Mouse (Mus musculus) kidney, embryonic 14.5 days (tissue): ENCODE results near the gene Ccng2. TPM values are rescaled to one million over a fixed set of nuclear protein-coding genes. Genes with fewer than 3 reads are reported as not detected.

ENCODE experiments used
- ATAC-seq: fragments of 200-750 bp; cut with Nextera tagmentation; 2 replicates; pipeline ENCODE4 v1.8.0; 2017; ENCODE audit warnings: moderate number of reproducible peaks, mild to moderate bottlenecking, moderate TSS enrichment, moderate library complexity; ENCODE audit not compliant: low FRiP score, low TSS enrichment
- H3K27ac ChIP-seq: fragments of 300-500 bp; sonication (generic); 2 replicates; pipeline ENCODE4 v1.5.1; 2014; ENCODE audit warnings: low read depth, mild to moderate bottlenecking, low read length, moderate library complexity, mixed read lengths
- H3K27me3 ChIP-seq: fragments of 300-500 bp; sonication (generic); 2 replicates; pipeline ENCODE4 v1.6.1; 2014; ENCODE audit warnings: mild to moderate bottlenecking, low read length; ENCODE audit not compliant: control insufficient read depth, insufficient read depth
- H3K36me3 ChIP-seq: fragments of 300-500 bp; sonication (generic); 2 replicates; pipeline ENCODE4 v1.6.1; 2014; ENCODE audit warnings: low read length, mixed read lengths; ENCODE audit not compliant: control insufficient read depth, insufficient read depth
- H3K4me1 ChIP-seq: fragments of 300-500 bp; sonication (generic); 2 replicates; pipeline ENCODE4 v1.6.1; 2014; ENCODE audit warnings: low read length, mixed read lengths; ENCODE audit not compliant: control insufficient read depth, insufficient read depth
- H3K4me2 ChIP-seq: fragments of 300-500 bp; sonication (generic); replicated peaks from 2 replicates; pipeline ENCODE4 v1.6.1; 2014; ENCODE audit warnings: low read depth, mild to moderate bottlenecking, low read length
- H3K4me3 ChIP-seq: fragments of 300-500 bp; sonication (generic); 2 replicates; pipeline ENCODE4 v1.5.1; 2014; ENCODE audit warnings: mild to moderate bottlenecking, low read length
- H3K9ac ChIP-seq: fragments of 300-500 bp; sonication (generic); 2 replicates; pipeline ENCODE4 v1.6.1; 2014; ENCODE audit warnings: low read depth, mild to moderate bottlenecking, low read length, moderate library complexity
- H3K9me3 ChIP-seq: fragments of 300-500 bp; sonication (generic); 2 replicates; pipeline ENCODE4 v1.6.1; 2016; ENCODE audit warnings: low read length; ENCODE audit not compliant: control insufficient read depth
- WGBS: fragments of 180-500 bp; shearing (Covaris S2); extraction: QIAGEN DNeasy Blood & Tissue Kit; methylation state at CpG from one replicate; pipeline ENCODE4 v1.1.7; 2014; 5-methylcytosine and 5-hydroxymethylcytosine counted together
- polyA plus RNA-seq: library from polyadenylated mRNA; unstranded; fragments of >200 nt; fragmentation: Nextera tagmentation; extraction: Ambion mirVana; gene quantifications from 2 replicates; pipeline ENCODE4 v1.2.1, GENCODE M21; 2014

The Ccng2 gene
- polyA plus RNA-seq, 1 experiment from 2014 or later = 69.4 TPM

- H3K36me3 ChIP-seq = no peaks in the 10 kb centered on the region
- H3K4me2 ChIP-seq = no peak overlapping the region
- H3K27ac ChIP-seq = no peak overlapping the region
- no peak overlapping the region for H3K9ac ChIP-seq
- H3K27me3 ChIP-seq = no peaks in the 10 kb centered on the region
- no peaks in the 10 kb centered on the region for H3K9me3 ChIP-seq
- no peaks in the 10 kb centered on the region for H3K4me1 ChIP-seq
- no peak overlapping the region for H3K4me3 ChIP-seq
- no peak for ATAC-seq
These were observed 10.1 kb upstream of the Ccng2 start for GRCm38 (mm10) chr5:93256820-93257405.

- Histone ChIP-seq H3K27ac (no peak overlapping the region), H3K4me1 (0 out of 2 replicates have a peak, but pooled peaks cover 6% of the 10 kb centered on the region), H3K9ac (no peak overlapping the region), H3K4me3 (no peak overlapping the region), H3K9me3 (no peaks in the 10 kb centered on the region), H3K36me3 (no peaks in the 10 kb centered on the region), H3K4me2 (no peak overlapping the region), H3K27me3 (no peaks in the 10 kb centered on the region)
- no peak for ATAC-seq
These were observed 7.7 kb upstream of the Ccng2 start for GRCm38 (mm10) chr5:93259349-93259748.

- Histone ChIP-seq H3K4me2 (no peak overlapping the region), H3K4me3 (no peak overlapping the region), H3K27ac (no peak overlapping the region), H3K4me1 (peaks cover 6% of the 10 kb centered on the region; the same call in 1 of the 2 replicates), H3K27me3 (no peaks in the 10 kb centered on the region), H3K9me3 (no peaks in the 10 kb centered on the region), H3K36me3 (no peaks in the 10 kb centered on the region), H3K9ac (no peak overlapping the region)
- WGBS = 69% methylated on average over 3 of the region's 3 CpGs
- no peak for ATAC-seq
These were observed 6.1 kb upstream of the Ccng2 start for GRCm38 (mm10) chr5:93260983-93261382.

GRCm38 (mm10) chr5:93262751-93263150 is 4.3 kb upstream of the Ccng2 start:
- no peak for ATAC-seq
- no peak overlapping the region for H3K27ac ChIP-seq

GRCm38 (mm10) chr5:93263396-93264075 is 3.5 kb upstream of the Ccng2 start:
- no peak overlapping the region for H3K4me2 ChIP-seq
- no peak for ATAC-seq
- H3K4me1 ChIP-seq = peaks cover 6% of the 10 kb centered on the region; the same call in 1 of the 2 replicates
- H3K27me3 ChIP-seq = no peaks in the 10 kb centered on the region
- H3K9me3 ChIP-seq = no peaks in the 10 kb centered on the region
- no peak overlapping the region for H3K9ac ChIP-seq
- H3K4me3 ChIP-seq = no peak overlapping the region
- H3K27ac ChIP-seq = no peak overlapping the region
- WGBS = 84% methylated on average over 6 of the region's 6 CpGs
- no peaks in the 10 kb centered on the region for H3K36me3 ChIP-seq

More at GRCm38 (mm10) chr5:93262751-93263150, 4.3 kb upstream of the Ccng2 start:
- H3K9ac ChIP-seq = no peak overlapping the region
- WGBS = 83% methylated on average over 2 of the region's 2 CpGs
- no peak overlapping the region for H3K4me2 ChIP-seq
- H3K9me3 ChIP-seq = no peaks in the 10 kb centered on the region
- no peak overlapping the region for H3K4me3 ChIP-seq
- H3K27me3 ChIP-seq = no peaks in the 10 kb centered on the region
- peaks cover 6% of the 10 kb centered on the region; the same call in 1 of the 2 replicates for H3K4me1 ChIP-seq
- no peaks in the 10 kb centered on the region for H3K36me3 ChIP-seq

GRCm38 (mm10) chr5:93264136-93264700 is 2.8 kb upstream of the Ccng2 start:
- WGBS = 67% methylated on average over 1 of the region's 1 CpGs
- Histone ChIP-seq H3K36me3 (no peaks in the 10 kb centered on the region), H3K9me3 (no peaks in the 10 kb centered on the region), H3K27me3 (no peaks in the 10 kb centered on the region), H3K4me2 (no peak overlapping the region), H3K9ac (no peak overlapping the region), H3K4me3 (no peak overlapping the region), H3K4me1 (peaks cover 6% of the 10 kb centered on the region; the same call in 1 of the 2 replicates), H3K27ac (no peak overlapping the region)
- ATAC-seq = no peak

- Histone ChIP-seq H3K4me1 (peaks cover 12% of the 10 kb centered on the region; the same call in 1 of the 2 replicates), H3K4me3 (no peak overlapping the region), H3K4me2 (no peak overlapping the region), H3K36me3 (peaks cover 5% of the 10 kb centered on the region; the same call in 1 of the 2 replicates), H3K27me3 (no peaks in the 10 kb centered on the region), H3K27ac (no peak overlapping the region; the same call in 1 of the 2 replicates), H3K9ac (no peak overlapping the region), H3K9me3 (no peaks in the 10 kb centered on the region)
- ATAC-seq = no peak
- WGBS = 68% methylated on average over 7 of the region's 7 CpGs
These were observed 1.8 kb upstream of the Ccng2 start for GRCm38 (mm10) chr5:93265164-93265800.

- H3K9ac ChIP-seq = peak overlapping the region; percentile 98; the same call in 1 of the 2 replicates
- WGBS = 60% methylated on average over 13 of the region's 13 CpGs
- peaks cover 12% of the 10 kb centered on the region; the same call in 1 of the 2 replicates for H3K4me1 ChIP-seq
- H3K27ac ChIP-seq = peak overlapping the region; percentile 69; the same call in 1 of the 2 replicates
- no peaks in the 10 kb centered on the region for H3K9me3 ChIP-seq
- no peak for ATAC-seq
- H3K27me3 ChIP-seq = no peaks in the 10 kb centered on the region
- peak overlapping the region; percentile 97; the same call in 1 of the 2 replicates for H3K4me3 ChIP-seq
- peak overlapping the region; percentile 55 for H3K4me2 ChIP-seq
- peaks cover 11% of the 10 kb centered on the region for H3K36me3 ChIP-seq
These were observed 1.1 kb upstream of the Ccng2 start for GRCm38 (mm10) chr5:93265801-93266580.
